Mouse (Mus musculus): Measurements from ENCODE around the gene Mafk. TPM values are rescaled to one million over a fixed set of nuclear protein-coding genes. Genes with fewer than 3 reads are reported as not detected.

The Mafk gene
- polyA plus RNA-seq, 1 experiment from 2014 or later, result 15.4 TPM

GRCm38 (mm10) chr5:139775216-139775926 is 15.9 kb upstream of the Mafk start, which contains the start of gene Ints1:
TSS of gene Ints1 (minus strand) at chr5:139775674.
- Histone ChIP-seq H3K4me1 (replicated peaks) (peaks cover 12% of the 10 kb centered on the region), H3K27me3 (no peaks in the 10 kb centered on the region), H3K36me3 (peaks cover 38% of the 10 kb centered on the region), H3K9me3 (no peaks in the 10 kb centered on the region), H3K4me3 (replicated peaks) (peak within 1 kb of the TSS; percentile 95), H3K9ac (replicated peaks) (peak within 1 kb of the TSS; percentile 89), H3K4me2 (replicated peaks) (peak within 1 kb of the TSS; percentile 82), H3K27ac (peak within 1 kb of the TSS; percentile 45)
- peak; percentile 91 for ATAC-seq
- WGBS, result under 1% methylated on average over 53 of the region's 55 CpGs

GRCm38 (mm10) chr5:139776966-139777365 is 14.3 kb upstream of the Mafk start:
- no peak overlapping the region for H3K27ac ChIP-seq
- 89% methylated on average over 5 of the region's 5 CpGs for WGBS

GRCm38 (mm10) chr5:139781406-139781805 is 9.9 kb upstream of the Mafk start:
- ATAC-seq, result no peak
- H3K4me3 ChIP-seq (replicated peaks), result no peak overlapping the region
- H3K4me1 ChIP-seq (replicated peaks), result no peaks in the 10 kb centered on the region
- no peaks in the 10 kb centered on the region for H3K9me3 ChIP-seq
- no peaks in the 10 kb centered on the region for H3K36me3 ChIP-seq
- no peak overlapping the region for H3K9ac ChIP-seq (replicated peaks)
- H3K27ac ChIP-seq, result no peak overlapping the region
- no peak overlapping the region for H3K4me2 ChIP-seq (replicated peaks)
- no peaks in the 10 kb centered on the region for H3K27me3 ChIP-seq
- WGBS, result 87% methylated on average over 8 of the region's 8 CpGs

More at GRCm38 (mm10) chr5:139776966-139777365, 14.3 kb upstream of the Mafk start:
- ATAC-seq, result no peak
- no peaks in the 10 kb centered on the region for H3K9me3 ChIP-seq
- no peak overlapping the region for H3K4me2 ChIP-seq (replicated peaks)
- H3K9ac ChIP-seq (replicated peaks), result no peak overlapping the region
- H3K36me3 ChIP-seq, result peaks cover 22% of the 10 kb centered on the region
- H3K4me3 ChIP-seq (replicated peaks), result no peak overlapping the region
- H3K4me1 ChIP-seq (replicated peaks), result peaks cover 12% of the 10 kb centered on the region
- H3K27me3 ChIP-seq, result no peaks in the 10 kb centered on the region

GRCm38 (mm10) chr5:139789466-139789865 is 1.8 kb upstream of the Mafk start:
- no peak overlapping the region for H3K4me3 ChIP-seq (replicated peaks)
- 60% methylated on average over 4 of the region's 4 CpGs for WGBS
- ATAC-seq, result no peak
- no peaks in the 10 kb centered on the region for H3K36me3 ChIP-seq
- H3K9me3 ChIP-seq, result no peaks in the 10 kb centered on the region
- no peak overlapping the region for H3K4me2 ChIP-seq (replicated peaks)
- peaks cover 15% of the 10 kb centered on the region for H3K27me3 ChIP-seq
- H3K27ac ChIP-seq, result no peak overlapping the region
- H3K4me1 ChIP-seq (replicated peaks), result peaks cover 22% of the 10 kb centered on the region
- H3K9ac ChIP-seq (replicated peaks), result no peak overlapping the region

GRCm38 (mm10) chr5:139792159-139792775 is 954 bp downstream of the Mafk start:
- H3K4me3 ChIP-seq (replicated peaks), result peak overlapping the region; percentile 70
- ATAC-seq, result no peak
- 23% methylated on average over 11 of the region's 11 CpGs for WGBS

GRCm38 (mm10) chr5:139792966-139793337 is 1.6 kb downstream of the Mafk start:
- Histone ChIP-seq H3K4me3 (replicated peaks) (no peak overlapping the region), H3K4me2 (replicated peaks) (no peak overlapping the region; the same call in 1 of the 2 replicates), H3K9ac (replicated peaks) (0 out of 2 replicates have a peak overlapping the region, but pooled peaks have one; percentile 6), H3K9me3 (no peaks in the 10 kb centered on the region), H3K4me1 (replicated peaks) (peaks cover 50% of the 10 kb centered on the region), H3K27me3 (peaks cover 25% of the 10 kb centered on the region), H3K36me3 (no peaks in the 10 kb centered on the region), H3K27ac (no peak overlapping the region)
- ATAC-seq, result no peak
- WGBS, result 64% methylated on average over 3 of the region's 3 CpGs

More at GRCm38 (mm10) chr5:139792159-139792775, 954 bp downstream of the Mafk start:
- Histone ChIP-seq H3K36me3 (no peaks in the 10 kb centered on the region), H3K9me3 (no peaks in the 10 kb centered on the region), H3K4me2 (replicated peaks) (peak overlapping the region; percentile 99), H3K27ac (no peak overlapping the region), H3K4me1 (replicated peaks) (peaks cover 44% of the 10 kb centered on the region), H3K9ac (replicated peaks) (peak overlapping the region; percentile 74), H3K27me3 (peaks cover 25% of the 10 kb centered on the region)

- H3K4me1 ChIP-seq (replicated peaks), result peaks cover 56% of the 10 kb centered on the region
- H3K9ac ChIP-seq (replicated peaks), result 0 out of 2 replicates have a peak overlapping the region, but pooled peaks have one; percentile 6
- peaks cover 25% of the 10 kb centered on the region for H3K27me3 ChIP-seq
- H3K4me2 ChIP-seq (replicated peaks), result peak overlapping the region; percentile 5; the same call in 1 of the 2 replicates
- 74% methylated on average over 11 of the region's 11 CpGs for WGBS
- no peak for ATAC-seq
- H3K27ac ChIP-seq, result no peak overlapping the region
- no peaks in the 10 kb centered on the region for H3K36me3 ChIP-seq
- no peak overlapping the region for H3K4me3 ChIP-seq (replicated peaks)
- H3K9me3 ChIP-seq, result no peaks in the 10 kb centered on the region
These were observed 2.2 kb downstream of the Mafk start for GRCm38 (mm10) chr5:139793338-139794089.

- 92% methylated on average over 5 of the region's 5 CpGs for WGBS
These were observed 2.8 kb downstream of the Mafk start for GRCm38 (mm10) chr5:139794137-139794536.

GRCm38 (mm10) chr5:139794938-139795337 is 3.6 kb downstream of the Mafk start:
- Histone ChIP-seq H3K9me3 (no peaks in the 10 kb centered on the region), H3K4me2 (replicated peaks) (no peak overlapping the region), H3K4me3 (replicated peaks) (no peak overlapping the region), H3K4me1 (replicated peaks) (peaks cover 68% of the 10 kb centered on the region), H3K27me3 (peaks cover 21% of the 10 kb centered on the region), H3K9ac (replicated peaks) (0 out of 2 replicates have a peak overlapping the region, but pooled peaks have one; percentile 39), H3K27ac (no peak overlapping the region), H3K36me3 (peaks cover 6% of the 10 kb centered on the region)
- 72% methylated on average over 10 of the region's 10 CpGs for WGBS
- no peak for ATAC-seq

More at GRCm38 (mm10) chr5:139794137-139794536, 2.8 kb downstream of the Mafk start:
- Histone ChIP-seq H3K9ac (replicated peaks) (no peak overlapping the region), H3K9me3 (no peaks in the 10 kb centered on the region), H3K4me1 (replicated peaks) (peaks cover 62% of the 10 kb centered on the region), H3K4me3 (replicated peaks) (no peak overlapping the region), H3K36me3 (no peaks in the 10 kb centered on the region), H3K27ac (no peak overlapping the region), H3K4me2 (replicated peaks) (no peak overlapping the region), H3K27me3 (peaks cover 25% of the 10 kb centered on the region)
- no peak for ATAC-seq

GRCm38 (mm10) chr5:139796001-139796620 is 4.8 kb downstream of the Mafk start:
- Histone ChIP-seq H3K4me3 (replicated peaks) (no peak overlapping the region), H3K4me1 (replicated peaks) (peaks cover 66% of the 10 kb centered on the region), H3K36me3 (peaks cover 18% of the 10 kb centered on the region), H3K9me3 (no peaks in the 10 kb centered on the region), H3K4me2 (replicated peaks) (no peak overlapping the region; the same call in 1 of the 2 replicates), H3K27ac (0 out of 2 replicates have a peak overlapping the region, but pooled peaks have one; percentile 97), H3K9ac (replicated peaks) (no peak overlapping the region), H3K27me3 (peaks cover 21% of the 10 kb centered on the region)
- 80% methylated on average over 9 of the region's 9 CpGs for WGBS
- no peak for ATAC-seq

- Histone ChIP-seq H3K27ac (peak overlapping the region; percentile 97), H3K4me3 (replicated peaks) (peak overlapping the region; percentile 4; the same call in 1 of the 2 replicates), H3K27me3 (peaks cover 21% of the 10 kb centered on the region), H3K9me3 (no peaks in the 10 kb centered on the region), H3K36me3 (peaks cover 24% of the 10 kb centered on the region), H3K9ac (replicated peaks) (peak overlapping the region; percentile 51; the same call in 1 of the 2 replicates), H3K4me2 (replicated peaks) (peak overlapping the region; percentile 73), H3K4me1 (replicated peaks) (peaks cover 61% of the 10 kb centered on the region)
- WGBS, result 24% methylated on average over 13 of the region's 13 CpGs
- peak; percentile 21 for ATAC-seq
These were observed 5.6 kb downstream of the Mafk start for GRCm38 (mm10) chr5:139796900-139797299.

All from midbrain, embryonic 13.5 days (tissue).